Comparison of ENCODE assay signal across 1 mouse cellular context in genomic region chr5:118329143-118329542, GRCm38 (mm10).
TF ChIP-seq lines count a peak whose summit lies in the region.

No protein-coding gene starts in this region.

TF ChIP-seq in CH12.LX, 34 proteins besides CTCF, POLR2A, EP300 and RAD21 (continued from another document):
- TF ChIP-seq USF2 (conservative IDR thresholded peaks at IDR 0.05; ENCODE audit: low read depth, low read length) = no peak
- TF ChIP-seq HCFC1 (IDR thresholded peaks at IDR 0.05; ENCODE audit: low read depth, low read length) = no peak
- TF ChIP-seq PAX5 (IDR thresholded peaks at IDR 0.05; ENCODE audit: low read length) = no peak
- no peak for TF ChIP-seq TCF12 (IDR thresholded peaks at IDR 0.05; ENCODE audit: low read depth, low read length)
